Mouse (Mus musculus) G1E-ER4 (cell line): ENCODE measurements around the gene Tle3. TPM values are rescaled to one million over a fixed set of nuclear protein-coding genes. Genes with fewer than 3 reads are reported as not detected.

Experiments
- GATA1 ChIP-seq: IDR thresholded peaks from one replicate; pipeline ENCODE4 v1.8.0; 2012; ENCODE audit warnings: low read length, inconsistent platforms
- polyA plus RNA-seq: library from polyadenylated mRNA; stranded (reverse); fragments of >175 nt; gene quantifications from 2 replicates; pipeline ENCODE4 v1.2.3, GENCODE M21; 2012

Tle3 gene
- polyA plus RNA-seq, 1 experiment = 103 TPM

- no peak for TF ChIP-seq GATA1
Observed at GRCm38 (mm10) chr9:61397130-61397529, 25.0 kb downstream of the Tle3 start.

GRCm38 (mm10) chr9:61398160-61398559 lies 26.0 kb downstream of the Tle3 start:
- no peak for TF ChIP-seq GATA1

GRCm38 (mm10) chr9:61400132-61400531 lies 28.0 kb downstream of the Tle3 start:
- no peak for TF ChIP-seq GATA1

GRCm38 (mm10) chr9:61401664-61402063 lies 29.5 kb downstream of the Tle3 start:
- no peak for TF ChIP-seq GATA1

- TF ChIP-seq GATA1 = no peak
Observed at GRCm38 (mm10) chr9:61402268-61402667, 30.1 kb downstream of the Tle3 start.

- no peak for TF ChIP-seq GATA1
Observed at GRCm38 (mm10) chr9:61402716-61403115, 30.6 kb downstream of the Tle3 start.

- TF ChIP-seq GATA1 = no peak
Observed at GRCm38 (mm10) chr9:61403866-61404614, 31.9 kb downstream of the Tle3 start.

GRCm38 (mm10) chr9:61404615-61404980 lies 32.4 kb downstream of the Tle3 start:
- TF ChIP-seq GATA1 = no peak

- TF ChIP-seq GATA1 = no peak
Observed at GRCm38 (mm10) chr9:61404998-61405621, 32.9 kb downstream of the Tle3 start.

- TF ChIP-seq GATA1 = no peak
Observed at GRCm38 (mm10) chr9:61406343-61406742, 34.2 kb downstream of the Tle3 start.

- no peak for TF ChIP-seq GATA1
Observed at GRCm38 (mm10) chr9:61409046-61409445, 36.9 kb downstream of the Tle3 start.

GRCm38 (mm10) chr9:61413665-61414456 lies 41.7 kb downstream of the Tle3 start:
- no peak for TF ChIP-seq GATA1

- no peak for TF ChIP-seq GATA1
Observed at GRCm38 (mm10) chr9:61416571-61416970, 44.4 kb downstream of the Tle3 start.

GRCm38 (mm10) chr9:61421626-61422025 lies 49.5 kb downstream of the Tle3 start:
- no peak for TF ChIP-seq GATA1

- no peak for TF ChIP-seq GATA1
Observed at GRCm38 (mm10) chr9:61424245-61424644, 52.1 kb downstream of the Tle3 start.

- no peak for TF ChIP-seq GATA1
Observed at GRCm38 (mm10) chr9:61426493-61426892, 54.3 kb downstream of the Tle3 start.

GRCm38 (mm10) chr9:61427051-61427450 lies 54.9 kb downstream of the Tle3 start:
- TF ChIP-seq GATA1 = no peak

- TF ChIP-seq GATA1 = no peak
Observed at GRCm38 (mm10) chr9:61427901-61428300, 55.7 kb downstream of the Tle3 start.
